Mouse (Mus musculus) lung, embryonic 15.5 days (tissue): ENCODE data around the gene Cdc6. TPM values are rescaled to one million over a fixed set of nuclear protein-coding genes. Genes with fewer than 3 reads are reported as not detected.
A peak's percentile ranks its signal among the peaks of the same experiment; 100 is the strongest.

Experiments used
- ATAC-seq: fragments of 200-750 bp; cut with Nextera tagmentation; 2 replicates; pipeline ENCODE4 v1.8.0; 2017; ENCODE audit warnings: moderate number of reproducible peaks, borderline replicate concordance; ENCODE audit not compliant: low FRiP score, low TSS enrichment; ENCODE audit errors: extremely low read depth
- H3K27ac ChIP-seq: fragments of 300-500 bp; sonication (generic); 2 replicates; pipeline ENCODE4 v1.5.1; 2015; ENCODE audit warnings: moderate library complexity, mild to moderate bottlenecking, inconsistent platforms
- H3K27me3 ChIP-seq: fragments of 300-500 bp; sonication (generic); 2 replicates; pipeline ENCODE4 v1.6.1; 2015; ENCODE audit warnings: inconsistent platforms
- H3K36me3 ChIP-seq: fragments of 300-500 bp; sonication (generic); 2 replicates; pipeline ENCODE4 v1.6.1; 2015; ENCODE audit warnings: inconsistent platforms
- H3K4me1 ChIP-seq: fragments of 300-500 bp; sonication (generic); 2 replicates; pipeline ENCODE4 v1.6.1; 2015; ENCODE audit warnings: inconsistent platforms
- H3K4me2 ChIP-seq: fragments of 300-500 bp; sonication (generic); 2 replicates; pipeline ENCODE4 v1.6.1; 2015; ENCODE audit warnings: inconsistent platforms, mild to moderate bottlenecking, moderate library complexity
- H3K4me3 ChIP-seq: fragments of 300-500 bp; sonication (generic); 2 replicates; pipeline ENCODE4 v1.5.1; 2015; ENCODE audit warnings: mild to moderate bottlenecking, inconsistent platforms
- H3K9ac ChIP-seq: fragments of 300-500 bp; sonication (generic); 2 replicates; pipeline ENCODE4 v1.6.1; 2015; ENCODE audit warnings: inconsistent platforms
- H3K9me3 ChIP-seq: fragments of 300-500 bp; sonication (generic); 2 replicates; pipeline ENCODE4 v1.6.1; 2016; ENCODE audit warnings: inconsistent platforms
- WGBS: fragments of 180-500 bp; shearing (Covaris S2); methylation state at CpG from one replicate; pipeline ENCODE4 v1.1.7; 2015; 5-methylcytosine and 5-hydroxymethylcytosine counted together
- polyA plus RNA-seq: library from polyadenylated mRNA; unstranded; fragments of >200 nt; fragmentation: Nextera tagmentation; extraction: Ambion mirVana; gene quantifications from 2 replicates; pipeline ENCODE4 v1.2.1, GENCODE M21; 2015

Gene Cdc6
- polyA plus RNA-seq, 1 experiment from 2014 or later: 41.3 TPM

- no peaks in the 10 kb centered on the region for H3K27me3 ChIP-seq
- no peaks in the 10 kb centered on the region for H3K9me3 ChIP-seq
- 2% methylated on average over 12 of the region's 12 CpGs for WGBS
- peaks cover 94% of the 10 kb centered on the region for H3K4me1 ChIP-seq
- H3K4me2 ChIP-seq: peak overlapping the region; percentile 95
- H3K27ac ChIP-seq: peak overlapping the region; percentile 98
- ATAC-seq: no peak
- H3K9ac ChIP-seq: peak overlapping the region; percentile 87
- H3K36me3 ChIP-seq: no peaks in the 10 kb centered on the region
- peak overlapping the region; percentile 81 for H3K4me3 ChIP-seq
These were observed 33.8 kb downstream of the Cdc6 start for GRCm38 (mm10) chr11:98941341-98941825.

DNA sequence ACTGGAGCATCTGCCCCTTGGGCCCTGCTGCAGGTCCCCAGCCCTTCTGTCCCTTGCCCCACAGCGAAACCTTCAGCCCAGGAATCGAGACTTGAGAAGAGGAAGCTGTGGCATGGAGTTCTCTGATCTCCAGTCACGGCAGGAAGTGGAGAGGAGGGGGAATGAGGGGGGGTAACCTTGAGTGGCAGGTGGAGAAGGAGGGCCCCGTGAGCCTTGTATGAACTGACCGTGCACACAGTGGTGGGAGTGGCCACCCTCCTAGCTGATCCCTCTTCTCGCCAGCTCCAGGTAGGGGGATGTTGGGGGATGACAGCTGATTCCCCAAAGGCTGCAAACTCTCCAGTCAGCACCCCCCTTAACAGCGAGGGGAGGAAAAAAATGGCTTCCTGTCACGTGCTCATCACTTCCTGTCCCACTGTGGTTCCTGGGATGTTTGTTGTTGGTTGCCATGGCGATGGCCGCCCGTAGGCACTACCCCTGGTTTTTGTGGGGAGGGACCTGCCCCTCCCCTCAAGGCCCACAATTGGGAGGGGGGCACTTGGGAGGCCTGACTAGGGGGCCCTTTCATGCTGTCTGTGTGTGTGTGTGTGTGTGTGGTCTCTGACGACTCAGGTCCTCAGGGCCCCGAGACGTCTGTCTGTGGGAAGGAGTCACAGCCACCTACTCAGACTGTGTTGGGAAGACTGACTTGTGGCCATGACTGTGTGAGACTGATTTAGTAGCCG is 34.4 kb downstream of the Cdc6 start:
- no peaks in the 10 kb centered on the region for H3K27me3 ChIP-seq
- peaks cover 90% of the 10 kb centered on the region for H3K4me1 ChIP-seq
- H3K4me2 ChIP-seq: peak overlapping the region; percentile 95
- peak overlapping the region; percentile 87 for H3K9ac ChIP-seq
- WGBS: 1% methylated on average over 15 of the region's 15 CpGs
- no peaks in the 10 kb centered on the region for H3K36me3 ChIP-seq
- H3K9me3 ChIP-seq: no peaks in the 10 kb centered on the region
- peak overlapping the region; percentile 98 for H3K27ac ChIP-seq
- H3K4me3 ChIP-seq: peak overlapping the region; percentile 81
- peak; percentile 16; the same call in 1 of the 2 replicates for ATAC-seq

GRCm38 (mm10) chr11:98942555-98942922 is 34.9 kb downstream of the Cdc6 start:
- no peaks in the 10 kb centered on the region for H3K36me3 ChIP-seq
- 31% methylated on average over 3 of the region's 3 CpGs for WGBS
- H3K9me3 ChIP-seq: no peaks in the 10 kb centered on the region
- H3K4me3 ChIP-seq: peak overlapping the region; percentile 81
- no peaks in the 10 kb centered on the region for H3K27me3 ChIP-seq
- no peak for ATAC-seq
- peak overlapping the region; percentile 98 for H3K27ac ChIP-seq
- H3K9ac ChIP-seq: 0 out of 2 replicates have a peak overlapping the region, but pooled peaks have one; percentile 87
- H3K4me2 ChIP-seq: peak overlapping the region; percentile 95
- peaks cover 90% of the 10 kb centered on the region for H3K4me1 ChIP-seq

- Histone ChIP-seq H3K27ac (peak overlapping the region; percentile 98), H3K4me3 (peak overlapping the region; percentile 6; the same call in 1 of the 2 replicates), H3K4me2 (peak overlapping the region; percentile 95), H3K36me3 (no peaks in the 10 kb centered on the region), H3K4me1 (peaks cover 92% of the 10 kb centered on the region), H3K27me3 (no peaks in the 10 kb centered on the region), H3K9me3 (no peaks in the 10 kb centered on the region), H3K9ac (peak overlapping the region; percentile 87; the same call in 1 of the 2 replicates)
- WGBS: 22% methylated on average over 4 of the region's 8 CpGs
- ATAC-seq: peak; percentile 52
These were observed 35.5 kb downstream of the Cdc6 start for GRCm38 (mm10) chr11:98942923-98943641.

GRCm38 (mm10) chr11:98943741-98944461 is 36.3 kb downstream of the Cdc6 start:
- ATAC-seq: no peak
- Histone ChIP-seq H3K4me3 (peak overlapping the region; percentile 6; the same call in 1 of the 2 replicates), H3K4me2 (peak overlapping the region; percentile 95), H3K36me3 (no peaks in the 10 kb centered on the region), H3K27ac (peak overlapping the region; percentile 98), H3K9me3 (no peaks in the 10 kb centered on the region), H3K4me1 (peaks cover 91% of the 10 kb centered on the region), H3K9ac (peak overlapping the region; percentile 29), H3K27me3 (no peaks in the 10 kb centered on the region)
- WGBS: 28% methylated on average over 14 of the region's 14 CpGs

GRCm38 (mm10) chr11:98944897-98945604 is 37.5 kb downstream of the Cdc6 start:
- Histone ChIP-seq H3K4me2 (peak overlapping the region; percentile 95), H3K9ac (peak overlapping the region; percentile 29; the same call in 1 of the 2 replicates)
- 16% methylated on average over 11 of the region's 11 CpGs for WGBS

DNA sequence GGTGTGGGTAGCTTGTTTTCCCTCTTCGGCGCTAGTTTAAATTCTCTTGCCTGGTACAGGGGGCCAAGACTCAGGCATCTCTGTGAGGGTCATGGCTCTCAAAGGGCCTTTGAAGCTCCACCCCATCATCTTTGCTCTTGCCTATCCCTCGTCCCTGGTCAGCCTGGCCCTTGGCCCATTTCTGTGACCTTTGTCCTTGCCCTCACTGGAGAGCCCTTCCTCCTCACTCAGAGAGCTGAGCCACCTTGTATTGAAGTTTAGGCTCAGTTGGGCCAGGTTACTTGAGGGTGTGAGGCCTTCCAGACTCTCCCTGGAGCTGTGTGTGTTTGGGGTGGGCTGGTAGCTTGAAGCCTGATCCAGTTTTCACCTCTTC is 38.0 kb downstream of the Cdc6 start:
- no peaks in the 10 kb centered on the region for H3K36me3 ChIP-seq
- no peak overlapping the region for H3K4me3 ChIP-seq
- no peak overlapping the region for H3K4me2 ChIP-seq
- no peak for ATAC-seq
- WGBS: 24% methylated on average over 3 of the region's 3 CpGs
- H3K27me3 ChIP-seq: no peaks in the 10 kb centered on the region
- H3K9ac ChIP-seq: no peak overlapping the region
- H3K9me3 ChIP-seq: no peaks in the 10 kb centered on the region
- H3K27ac ChIP-seq: peak overlapping the region; percentile 98
- peaks cover 89% of the 10 kb centered on the region for H3K4me1 ChIP-seq

More at GRCm38 (mm10) chr11:98944897-98945604, 37.5 kb downstream of the Cdc6 start:
- Histone ChIP-seq H3K4me3 (no peak overlapping the region), H3K27me3 (no peaks in the 10 kb centered on the region), H3K27ac (peak overlapping the region; percentile 98), H3K4me1 (peaks cover 89% of the 10 kb centered on the region), H3K36me3 (no peaks in the 10 kb centered on the region), H3K9me3 (no peaks in the 10 kb centered on the region)
- no peak for ATAC-seq

DNA sequence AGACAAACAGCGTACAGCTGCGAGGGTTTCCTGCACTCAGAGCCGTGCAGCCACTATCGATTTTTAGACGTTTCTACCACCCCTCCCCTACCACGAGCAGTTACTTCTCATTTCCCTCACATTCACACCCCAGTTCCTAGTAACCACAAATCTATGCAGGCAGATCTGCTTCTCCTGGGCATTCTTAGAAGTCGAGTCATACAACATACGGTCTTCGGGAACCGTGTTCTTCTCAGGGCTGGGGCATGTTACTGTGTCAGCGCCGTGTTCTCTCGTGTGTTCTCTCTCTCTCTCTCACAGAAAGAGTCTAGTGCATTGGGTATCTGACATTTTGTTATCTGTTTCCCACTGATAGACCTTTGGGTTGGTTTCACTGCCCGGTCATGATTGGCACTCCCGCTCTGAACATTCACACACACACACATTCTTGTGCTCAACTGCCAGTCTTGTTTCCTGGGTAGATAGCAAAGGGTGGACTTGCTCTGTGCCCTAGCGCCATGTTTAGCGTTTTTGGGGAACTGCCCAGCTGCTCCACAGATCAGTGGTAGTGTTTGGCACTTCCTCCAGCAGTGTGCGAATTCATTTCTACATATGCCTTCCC is 40.5 kb downstream of the Cdc6 start:
- Histone ChIP-seq H3K9ac (no peak overlapping the region), H3K27me3 (no peaks in the 10 kb centered on the region), H3K36me3 (peaks cover 6% of the 10 kb centered on the region), H3K4me2 (no peak overlapping the region), H3K27ac (no peak overlapping the region), H3K9me3 (no peaks in the 10 kb centered on the region), H3K4me3 (no peak overlapping the region), H3K4me1 (peaks cover 86% of the 10 kb centered on the region)
- no peak for ATAC-seq
- WGBS: 64% methylated on average over 18 of the region's 18 CpGs

DNA sequence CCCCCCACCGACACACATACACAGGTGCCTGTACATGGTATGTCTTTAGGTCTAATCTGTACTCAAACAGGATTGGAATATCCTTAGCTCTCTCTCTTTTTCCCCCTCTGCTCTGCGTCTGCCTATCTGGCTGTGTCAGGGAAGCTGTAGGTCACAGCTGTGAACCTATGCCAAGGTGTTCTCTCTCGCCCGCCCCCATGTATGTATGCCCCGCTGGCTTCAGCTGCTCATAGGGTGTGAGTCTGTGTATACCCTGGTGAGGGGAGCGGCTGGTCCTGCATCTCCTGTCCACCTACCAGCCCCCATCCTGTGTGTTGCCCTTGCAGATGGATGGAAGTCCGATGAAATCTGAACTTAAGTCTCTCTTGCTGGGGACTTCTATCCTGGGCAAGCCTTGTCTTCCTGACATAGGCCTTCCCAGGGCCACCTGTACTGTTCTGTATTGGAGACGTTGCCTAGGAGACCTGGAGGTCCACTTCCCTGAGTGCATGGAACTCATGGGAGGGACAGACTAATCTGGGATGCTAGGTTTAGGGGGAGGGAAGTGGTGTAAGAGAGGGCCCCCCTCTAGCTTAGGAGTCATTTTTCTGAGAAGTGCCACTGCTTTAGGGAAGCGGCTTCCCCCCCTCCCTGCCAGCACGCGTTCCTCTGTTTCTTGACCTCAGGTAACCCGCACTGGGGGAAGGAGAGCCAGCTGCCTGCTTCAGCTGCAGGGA is 41.8 kb downstream of the Cdc6 start:
- Histone ChIP-seq H3K27ac (no peak overlapping the region), H3K9ac (no peak overlapping the region), H3K4me3 (no peak overlapping the region), H3K4me2 (no peak overlapping the region), H3K4me1 (peaks cover 84% of the 10 kb centered on the region), H3K9me3 (no peaks in the 10 kb centered on the region), H3K36me3 (peaks cover 6% of the 10 kb centered on the region), H3K27me3 (no peaks in the 10 kb centered on the region)
- 58% methylated on average over 12 of the region's 12 CpGs for WGBS
- ATAC-seq: no peak

- Histone ChIP-seq H3K36me3 (peaks cover 6% of the 10 kb centered on the region), H3K4me2 (no peak overlapping the region), H3K9ac (no peak overlapping the region), H3K9me3 (no peaks in the 10 kb centered on the region), H3K27ac (peak overlapping the region; percentile 86; the same call in 1 of the 2 replicates), H3K4me1 (peaks cover 84% of the 10 kb centered on the region), H3K4me3 (no peak overlapping the region), H3K27me3 (no peaks in the 10 kb centered on the region)
- no peak for ATAC-seq
- 80% methylated on average over 7 of the region's 7 CpGs for WGBS
These were observed 42.4 kb downstream of the Cdc6 start for GRCm38 (mm10) chr11:98949958-98950460.
